Mouse (Mus musculus): ENCODE results near the gene Aloxe3. TPM values are rescaled to one million over a fixed set of nuclear protein-coding genes. Genes with fewer than 3 reads are reported as not detected.
"Not testable (repeated sequence)": the region's sequence is repeated elsewhere in the genome, so short reads cannot be mapped to it uniquely, and the experiment has no call there.

The Aloxe3 gene
- polyA plus RNA-seq, 1 experiment, result 0.14 TPM

DNA sequence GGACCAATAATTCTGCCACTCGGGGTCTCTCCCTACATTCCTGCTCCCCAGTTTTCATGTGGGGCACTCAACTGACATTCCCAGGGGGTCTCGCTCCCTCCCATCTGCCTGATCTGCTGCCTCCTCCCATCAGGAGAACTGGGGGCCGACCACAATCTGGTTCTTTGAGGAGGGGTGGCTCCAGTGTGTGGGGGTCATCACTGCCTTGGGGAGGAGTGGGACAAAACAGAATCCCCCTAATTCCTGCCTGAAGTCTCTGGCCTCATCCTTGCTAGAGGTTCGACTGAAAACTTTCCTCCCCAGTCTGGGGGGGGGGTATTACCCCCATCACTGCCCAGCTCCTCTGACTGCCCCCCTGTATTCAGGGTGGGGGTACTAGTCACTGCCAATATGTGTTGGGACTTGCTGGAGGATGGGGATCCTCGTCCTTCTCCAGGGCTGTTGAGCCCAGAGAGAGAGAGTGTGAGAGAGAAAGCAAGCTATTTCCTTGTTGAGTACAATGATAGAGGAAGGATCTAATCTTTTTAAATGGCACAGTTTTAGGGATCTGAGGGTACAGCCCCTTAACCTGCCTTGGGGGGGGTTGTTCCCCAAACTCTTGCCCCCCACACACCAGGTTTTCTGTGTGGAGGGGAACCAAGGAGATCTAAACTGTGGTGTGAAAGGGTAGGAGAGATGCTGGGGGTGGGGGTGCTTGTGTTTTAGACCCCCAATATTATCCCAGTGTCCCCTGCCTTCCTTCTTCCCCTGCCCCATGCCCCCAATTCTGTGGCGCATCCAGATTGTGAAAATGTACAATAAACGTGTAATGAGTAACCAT, 33.9 kb upstream of the Aloxe3 start:
- H3K27me3 ChIP-seq (ENCODE audit: control insufficient read depth, insufficient read depth, insufficient read length), result no peaks in the 10 kb centered on the region
- no peak overlapping the region for H3ac ChIP-seq (ENCODE audit: control insufficient read depth, insufficient read length, low read depth)
- TF ChIP-seq MAX (IDR thresholded peaks at IDR 0.05) (no peak), FOSL1 (IDR thresholded peaks at IDR 0.05; ENCODE audit: insufficient read depth, low read length, poor library complexity, severe bottlenecking) (no peak), MYOD1 (IDR thresholded peaks at IDR 0.05; ENCODE audit: control insufficient read depth, insufficient read length, low read depth) (no peak), CEBPB (IDR thresholded peaks at IDR 0.05; ENCODE audit: low read depth) (no peak), CTCF (IDR thresholded peaks at IDR 0.05; ENCODE audit: control insufficient read depth, insufficient read depth, insufficient read length) (no peak), USF1 (IDR thresholded peaks at IDR 0.05; ENCODE audit: low read depth) (no peak)
- peaks cover 22% of the 10 kb centered on the region for H3K36me3 ChIP-seq (ENCODE audit: control insufficient read depth, insufficient read depth)
- H3K79me3 ChIP-seq (ENCODE audit: low read depth), result peaks cover 18% of the 10 kb centered on the region
- H3K4me3 ChIP-seq (ENCODE audit: insufficient read depth, poor library complexity, severe bottlenecking), result no peak overlapping the region
- H3K79me2 ChIP-seq (ENCODE audit: control insufficient read depth, insufficient read depth), result peaks cover 36% of the 10 kb centered on the region

DNA sequence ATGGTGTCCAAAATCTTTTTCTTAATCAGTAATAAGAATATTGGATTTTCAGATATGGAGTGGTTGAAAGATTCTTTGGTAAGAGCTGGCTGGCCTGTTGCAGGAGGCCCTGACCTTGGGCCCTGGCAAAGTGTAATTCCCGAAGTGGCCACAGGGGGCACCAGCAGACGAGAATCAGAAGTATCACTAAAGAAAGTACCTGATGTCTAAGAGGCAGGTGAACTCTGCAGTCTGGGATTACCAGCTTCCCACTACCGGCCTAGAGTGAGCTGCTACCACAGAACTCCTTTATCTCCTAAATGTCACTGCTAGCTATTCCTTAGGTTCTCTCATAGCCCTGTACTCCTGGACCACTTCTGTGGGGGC, 33.3 kb upstream of the Aloxe3 start:
- Histone ChIP-seq H3ac (ENCODE audit: control insufficient read depth, insufficient read length, low read depth) (no peak overlapping the region), H3K27me3 (ENCODE audit: control insufficient read depth, insufficient read depth, insufficient read length) (no peaks in the 10 kb centered on the region), H3K36me3 (ENCODE audit: control insufficient read depth, insufficient read depth) (peaks cover 22% of the 10 kb centered on the region), H3K79me3 (ENCODE audit: low read depth) (peaks cover 18% of the 10 kb centered on the region), H3K4me3 (ENCODE audit: insufficient read depth, poor library complexity, severe bottlenecking) (no peak overlapping the region), H3K79me2 (ENCODE audit: control insufficient read depth, insufficient read depth) (peaks cover 36% of the 10 kb centered on the region)
- TF ChIP-seq CTCF (IDR thresholded peaks at IDR 0.05; ENCODE audit: control insufficient read depth, insufficient read depth, insufficient read length) (peak; percentile 16), MYOG (IDR thresholded peaks at IDR 0.05; ENCODE audit: control insufficient read depth, extremely low read depth, insufficient read length) (no peak)

DNA sequence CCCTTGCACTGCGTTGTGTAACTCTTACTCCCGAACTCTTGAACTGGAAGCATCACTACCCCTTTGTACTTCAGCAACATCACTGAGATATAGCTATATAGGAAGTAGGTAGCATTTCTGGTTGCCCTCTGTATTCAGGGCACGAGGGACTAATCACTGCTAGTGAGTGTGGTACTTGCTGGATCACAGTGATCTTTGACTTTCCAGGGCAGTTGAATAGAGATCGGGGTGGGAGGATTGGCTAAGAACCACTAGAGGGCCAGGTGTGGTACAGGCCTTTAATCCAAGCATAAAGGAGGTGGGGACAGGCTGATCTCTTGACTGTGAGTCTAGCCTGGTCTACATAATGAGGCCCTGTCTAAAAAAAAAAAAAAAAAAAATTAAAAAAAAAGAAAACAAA, 32.8 kb upstream of the Aloxe3 start:
- no peak overlapping the region for H3K4me3 ChIP-seq (ENCODE audit: insufficient read depth, poor library complexity, severe bottlenecking)
- no peak overlapping the region for H3ac ChIP-seq (ENCODE audit: control insufficient read depth, insufficient read length, low read depth)
- H3K36me3 ChIP-seq (ENCODE audit: control insufficient read depth, insufficient read depth), result peaks cover 22% of the 10 kb centered on the region
- no peak for TF ChIP-seq CTCF (IDR thresholded peaks at IDR 0.05; ENCODE audit: control insufficient read depth, insufficient read depth, insufficient read length)
- no peak for TF ChIP-seq MAX (IDR thresholded peaks at IDR 0.05)
- no peak for TF ChIP-seq FOSL1 (IDR thresholded peaks at IDR 0.05; ENCODE audit: insufficient read depth, low read length, poor library complexity, severe bottlenecking)
- no peak for TF ChIP-seq MYOD1 (IDR thresholded peaks at IDR 0.05; ENCODE audit: control insufficient read depth, insufficient read length, low read depth)
- no peak for TF ChIP-seq USF1 (IDR thresholded peaks at IDR 0.05; ENCODE audit: low read depth)
- no peak for TF ChIP-seq CEBPB (IDR thresholded peaks at IDR 0.05; ENCODE audit: low read depth)
- no peak for TF ChIP-seq MYOG (IDR thresholded peaks at IDR 0.05; ENCODE audit: control insufficient read depth, extremely low read depth, insufficient read length)
- peaks cover 18% of the 10 kb centered on the region for H3K79me3 ChIP-seq (ENCODE audit: low read depth)
- no peaks in the 10 kb centered on the region for H3K27me3 ChIP-seq (ENCODE audit: control insufficient read depth, insufficient read depth, insufficient read length)
- peaks cover 36% of the 10 kb centered on the region for H3K79me2 ChIP-seq (ENCODE audit: control insufficient read depth, insufficient read depth)

DNA sequence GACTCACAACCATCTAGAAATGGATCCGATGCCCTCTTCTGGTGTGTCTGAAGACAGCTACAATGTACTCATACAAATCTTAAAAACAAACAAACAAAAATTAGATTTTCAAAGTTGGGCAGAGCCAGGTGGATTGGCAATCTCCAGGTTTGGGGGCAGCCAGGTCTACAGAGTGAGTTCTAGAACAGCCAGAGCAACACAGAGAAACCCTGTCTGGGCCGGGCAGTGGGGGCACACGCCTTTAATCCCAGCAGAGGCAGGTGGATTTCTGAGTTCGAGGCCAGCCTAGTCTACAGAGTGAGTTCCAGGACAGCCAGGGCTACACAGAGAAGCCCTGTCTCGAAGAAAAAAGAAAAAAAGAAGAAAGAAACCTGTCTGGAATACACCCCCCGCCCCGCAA, 31.8 kb upstream of the Aloxe3 start:
- H3K79me3 ChIP-seq (ENCODE audit: low read depth), result peaks cover 14% of the 10 kb centered on the region
- peaks cover 22% of the 10 kb centered on the region for H3K36me3 ChIP-seq (ENCODE audit: control insufficient read depth, insufficient read depth)
- H3K79me2 ChIP-seq (ENCODE audit: control insufficient read depth, insufficient read depth), result peaks cover 32% of the 10 kb centered on the region
- H3K27me3 ChIP-seq (ENCODE audit: control insufficient read depth, insufficient read depth, insufficient read length); H3K4me3 ChIP-seq (ENCODE audit: insufficient read depth, poor library complexity, severe bottlenecking); H3ac ChIP-seq (ENCODE audit: control insufficient read depth, insufficient read length, low read depth): not testable (repeated sequence)

DNA sequence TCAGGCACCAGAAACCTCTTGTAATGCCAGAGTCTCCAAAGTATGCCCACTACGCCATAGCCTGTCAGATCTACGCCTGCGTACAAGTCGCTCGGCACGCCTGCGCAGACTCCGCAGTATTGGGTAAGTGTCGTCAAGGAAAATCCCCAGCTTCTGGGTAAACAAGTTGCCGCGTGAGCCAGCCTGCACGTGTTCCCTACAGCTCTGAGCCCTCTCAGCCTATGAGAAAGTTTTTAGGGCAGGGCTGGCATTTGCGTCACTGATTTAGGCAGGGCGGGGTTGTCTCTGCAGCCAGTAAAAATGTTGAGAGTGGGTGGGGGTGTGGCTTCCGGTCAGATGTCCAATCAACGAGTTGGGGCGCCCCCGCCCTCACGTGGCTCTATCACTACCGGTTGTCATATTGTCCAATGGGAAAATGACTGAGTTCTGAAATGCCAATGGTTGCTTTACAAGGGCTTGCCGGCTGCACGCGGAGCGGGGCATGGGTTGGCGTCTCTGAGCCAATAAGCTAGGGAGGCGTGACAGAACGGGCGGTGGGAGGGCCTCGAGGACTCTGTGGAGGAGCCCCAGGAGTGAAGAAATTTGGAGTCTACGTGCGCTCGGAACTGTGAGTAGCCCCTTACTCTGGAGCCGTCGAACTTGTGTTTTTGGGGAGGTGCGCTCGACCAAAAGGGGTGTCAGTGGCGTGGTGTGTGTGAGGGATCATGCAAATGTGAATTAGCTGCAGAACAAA, 30.8 kb upstream of the Aloxe3 start, which contains the start of gene Per1:
Gene Per1 (plus strand): TSS at position 521 of the 733 bp plus-strand sequence.
- no peaks in the 10 kb centered on the region for H3K27me3 ChIP-seq (ENCODE audit: control insufficient read depth, insufficient read depth, insufficient read length)
- peaks cover 6% of the 10 kb centered on the region for H3K79me3 ChIP-seq (ENCODE audit: low read depth)
- H3K79me2 ChIP-seq (ENCODE audit: control insufficient read depth, insufficient read depth), result peaks cover 30% of the 10 kb centered on the region
- peak within 1 kb of the TSS; percentile 32 for H3K4me3 ChIP-seq (ENCODE audit: insufficient read depth, poor library complexity, severe bottlenecking)
- H3K36me3 ChIP-seq (ENCODE audit: control insufficient read depth, insufficient read depth), result peaks cover 19% of the 10 kb centered on the region
- no peak for TF ChIP-seq CTCF (IDR thresholded peaks at IDR 0.05; ENCODE audit: control insufficient read depth, insufficient read depth, insufficient read length)
- no peak for TF ChIP-seq MYOG (IDR thresholded peaks at IDR 0.05; ENCODE audit: control insufficient read depth, extremely low read depth, insufficient read length)
- peak; percentile 83 for TF ChIP-seq USF1 (IDR thresholded peaks at IDR 0.05; ENCODE audit: low read depth)
- TF ChIP-seq MAX (IDR thresholded peaks at IDR 0.05), result peak; percentile 99
- TF ChIP-seq CEBPB (IDR thresholded peaks at IDR 0.05; ENCODE audit: low read depth), result peak; percentile 53
- peak within 1 kb of the TSS; percentile 63 for H3ac ChIP-seq (ENCODE audit: control insufficient read depth, insufficient read length, low read depth)

Measured in C2C12 (cell line).